ENCODE assay signal across 24 mouse cellular contexts in the genomic region with DNA sequence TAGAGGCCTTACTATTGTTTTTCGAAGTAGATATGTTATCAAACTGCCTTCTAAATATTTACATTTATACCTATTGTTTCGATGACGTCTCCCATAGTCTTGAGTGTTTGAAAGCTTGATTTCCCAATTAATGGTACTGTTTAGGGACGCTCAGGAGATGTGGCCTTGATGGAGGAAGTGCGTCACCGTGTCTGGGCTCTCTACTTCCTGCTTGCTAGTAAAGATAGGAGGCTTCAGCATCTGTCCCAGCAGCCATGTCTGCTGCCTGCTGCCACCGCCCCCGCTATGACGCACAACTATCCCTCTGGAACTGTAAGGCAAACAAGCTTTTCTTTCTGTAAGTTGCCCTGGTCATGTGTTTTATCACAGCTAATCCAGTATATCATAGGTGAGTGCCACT. TPM values are rescaled to one million over a fixed set of nuclear protein-coding genes. Genes with fewer than 3 reads are reported as not detected.
A peak's percentile ranks its signal among the peaks of the same experiment; 100 is the strongest.
DNase-seq lines count a peak whose midpoint lies in the region; ATAC-seq lines count a peak whose summit lies in the region.
"Had no signal": no experiment of that assay in that cellular context is flagged by ENCODE, and none has a peak within 500 bp of the region (broad histone marks: within the 10 kb centered on the region; RNA-seq: fewer than 3 reads in every experiment).

No protein-coding gene starts in this region.

- H3K9ac ChIP-seq in forebrain, embryonic 13.5 days = no peak overlapping the region
- H3K9ac ChIP-seq in midbrain, embryonic 16.5 days (ENCODE audit: low read depth, low read length) = no peak overlapping the region
- H3K9ac ChIP-seq: embryonic facial prominence, embryonic 13.5 days; forebrain, postnatal 0 days; hindbrain, embryonic 13.5 days had no signal

- H3K36me3 ChIP-seq in forebrain, embryonic 10.5 days (replicated peaks) = peaks cover 13% of the 10 kb centered on the region
- no peaks in the 10 kb centered on the region for H3K36me3 ChIP-seq in forebrain, embryonic 13.5 days (ENCODE audit: poor library complexity, severe bottlenecking)
- H3K36me3 ChIP-seq in midbrain, embryonic 10.5 days = peaks cover 17% of the 10 kb centered on the region
- no peaks in the 10 kb centered on the region for H3K36me3 ChIP-seq in midbrain, embryonic 16.5 days (ENCODE audit: control insufficient read depth, insufficient read depth, low read length)
- H3K36me3 ChIP-seq in embryonic facial prominence, embryonic 10.5 days (replicated peaks) = peaks cover 10% of the 10 kb centered on the region
- peaks cover 27% of the 10 kb centered on the region for H3K36me3 ChIP-seq in megakaryocyte, embryonic 14.5 days (replicated peaks; ENCODE audit: low read length)
- H3K36me3 ChIP-seq: embryonic facial prominence, embryonic 13.5 days; hindbrain, embryonic 13.5 days had no signal

- peaks cover 41% of the 10 kb centered on the region for H3K4me1 ChIP-seq in forebrain, embryonic 10.5 days
- peaks cover 19% of the 10 kb centered on the region for H3K4me1 ChIP-seq in forebrain, embryonic 13.5 days
- H3K4me1 ChIP-seq in midbrain, embryonic 10.5 days = peaks cover 44% of the 10 kb centered on the region
- H3K4me1 ChIP-seq in midbrain, embryonic 16.5 days (ENCODE audit: control insufficient read depth, insufficient read depth, low read length) = no peaks in the 10 kb centered on the region; the same call in 1 of the 2 replicates
- H3K4me1 ChIP-seq in embryonic facial prominence, embryonic 10.5 days = peaks cover 32% of the 10 kb centered on the region
- peaks cover 69% of the 10 kb centered on the region for H3K4me1 ChIP-seq in megakaryocyte, embryonic 14.5 days

- no peak overlapping the region for H3K4me2 ChIP-seq in forebrain, embryonic 13.5 days
- H3K4me2 ChIP-seq in midbrain, embryonic 16.5 days (ENCODE audit: low read length) = no peak overlapping the region
- H3K4me2 ChIP-seq: embryonic facial prominence, embryonic 13.5 days; heart, embryonic 11.5 days; hindbrain, embryonic 13.5 days had no signal

- WGBS in forebrain, embryonic 10.5 days = 95% methylated on average over 9 of the region's 9 CpGs
- WGBS in forebrain, embryonic 13.5 days = 92% methylated on average over 9 of the region's 9 CpGs
- WGBS in midbrain, embryonic 10.5 days = 93% methylated on average over 9 of the region's 9 CpGs
- WGBS in midbrain, embryonic 16.5 days = 95% methylated on average over 9 of the region's 9 CpGs
- WGBS in embryonic facial prominence, embryonic 10.5 days = 92% methylated on average over 9 of the region's 9 CpGs

- ATAC-seq in forebrain, embryonic 13.5 days = no peak
- ATAC-seq in midbrain, embryonic 16.5 days = no peak
- ATAC-seq: forebrain, embryonic 14.5 days; forebrain, postnatal 0 days; hindbrain, embryonic 16.5 days; inflammation-experienced regulatory T-cells, adult 6 months; Patski had no signal

- peaks cover 8% of the 10 kb centered on the region for H3K9me3 ChIP-seq in forebrain, embryonic 10.5 days
- H3K9me3 ChIP-seq in forebrain, embryonic 13.5 days (replicated peaks) = peaks cover 8% of the 10 kb centered on the region; the same call in 1 of the 2 replicates
- peaks cover 6% of the 10 kb centered on the region for H3K9me3 ChIP-seq in midbrain, embryonic 10.5 days (replicated peaks)
- no peaks in the 10 kb centered on the region for H3K9me3 ChIP-seq in midbrain, embryonic 16.5 days (replicated peaks; ENCODE audit: control insufficient read depth, low read length, poor library complexity, severe bottlenecking)
- H3K9me3 ChIP-seq in embryonic facial prominence, embryonic 10.5 days = no peaks in the 10 kb centered on the region
- H3K9me3 ChIP-seq in megakaryocyte, embryonic 14.5 days = peaks cover 24% of the 10 kb centered on the region
- H3K9me3 ChIP-seq: hindbrain, embryonic 13.5 days had no signal

- DNase-seq in forebrain, embryonic 10.5 days (ENCODE audit: extremely low spot score, low spot score) = no peak
- DNase-seq in midbrain, embryonic 10.5 days (ENCODE audit: low spot score) = no peak
- no peak for DNase-seq in embryonic facial prominence, embryonic 10.5 days (ENCODE audit: low spot score)
- no peak for DNase-seq in thymus, postnatal 10 days (ENCODE audit: low spot score in 2 of 2)
- DNase-seq in left cerebral cortex, adult 9 months (ENCODE audit: low spot score in 2 of 2) = no peak
- DNase-seq: adrenal gland, postnatal 10 days; adrenal gland, postnatal 36 days; cerebellum, adult 18-20 months; cerebellum, adult 9-10 months; cerebellum, postnatal 14 days; forebrain, postnatal 0 days; gastrocnemius, postnatal 25 days had no signal

- no peaks in the 10 kb centered on the region for H3K27me3 ChIP-seq in forebrain, embryonic 10.5 days (ENCODE audit: poor library complexity, severe bottlenecking)
- no peaks in the 10 kb centered on the region for H3K27me3 ChIP-seq in forebrain, embryonic 13.5 days
- no peaks in the 10 kb centered on the region for H3K27me3 ChIP-seq in midbrain, embryonic 10.5 days (ENCODE audit: low read depth, poor library complexity, severe bottlenecking)
- H3K27me3 ChIP-seq in midbrain, embryonic 16.5 days (ENCODE audit: control insufficient read depth, insufficient read depth, low read depth, low read length) = no peaks in the 10 kb centered on the region
- no peaks in the 10 kb centered on the region for H3K27me3 ChIP-seq in embryonic facial prominence, embryonic 10.5 days (replicated peaks; ENCODE audit: low read depth, poor library complexity, severe bottlenecking)
- H3K27me3 ChIP-seq in megakaryocyte, embryonic 14.5 days (replicated peaks) = no peaks in the 10 kb centered on the region
- H3K27me3 ChIP-seq: CH12.LX; embryonic facial prominence, embryonic 13.5 days; hindbrain, embryonic 13.5 days; Patski had no signal

- H3K4me3 ChIP-seq in forebrain, embryonic 10.5 days = no peak overlapping the region
- no peak overlapping the region for H3K4me3 ChIP-seq in forebrain, embryonic 13.5 days
- H3K4me3 ChIP-seq in midbrain, embryonic 10.5 days = no peak overlapping the region
- no peak overlapping the region for H3K4me3 ChIP-seq in midbrain, embryonic 16.5 days (ENCODE audit: low read depth, low read length)
- H3K4me3 ChIP-seq in embryonic facial prominence, embryonic 10.5 days = no peak overlapping the region
- peak overlapping the region; percentile 44 for H3K4me3 ChIP-seq in megakaryocyte, embryonic 14.5 days (replicated peaks)
- H3K4me3 ChIP-seq: embryonic facial prominence, embryonic 13.5 days; erythroblast, embryonic 14.5 days; hindbrain, embryonic 13.5 days had no signal

- peak overlapping the region; percentile 60; the same call in 1 of the 2 replicates for H3K27ac ChIP-seq in forebrain, embryonic 10.5 days
- no peak overlapping the region for H3K27ac ChIP-seq in forebrain, embryonic 13.5 days
- peak overlapping the region; percentile 95; the same call in 1 of the 2 replicates for H3K27ac ChIP-seq in midbrain, embryonic 10.5 days (replicated peaks)
- H3K27ac ChIP-seq in midbrain, embryonic 16.5 days (ENCODE audit: low read length) = no peak overlapping the region
- H3K27ac ChIP-seq in embryonic facial prominence, embryonic 10.5 days (replicated peaks) = 0 out of 2 replicates have a peak overlapping the region, but pooled peaks have one; percentile 4
- H3K27ac ChIP-seq: embryonic facial prominence, embryonic 13.5 days; hindbrain, embryonic 13.5 days had no signal

RNA-seq across cellular contexts. Expression of a gene that starts 27.0 kb away (rescaled TPM):
- polyA plus RNA-seq in forebrain, embryonic 10.5 days (2016; fragmentation: Nextera tagmentation; extraction: Ambion mirVana) = 4.3 and 5.2 TPM in 2 replicates
- polyA plus RNA-seq in forebrain, embryonic 13.5 days (2015; fragmentation: Nextera tagmentation; extraction: Ambion mirVana) = 3.1 and 3.3 TPM in 2 replicates
- 3.7 and 5.3 TPM in 2 replicates for polyA plus RNA-seq in midbrain, embryonic 10.5 days (2016; fragmentation: Nextera tagmentation; extraction: Ambion mirVana)
- 6.0 and 6.7 TPM in 2 replicates for polyA plus RNA-seq in midbrain, embryonic 16.5 days (2015; fragmentation: Nextera tagmentation; extraction: Ambion mirVana)
- polyA plus RNA-seq in embryonic facial prominence, embryonic 10.5 days (2016; fragmentation: Nextera tagmentation; extraction: Ambion mirVana) = 4.8 and 5.1 TPM in 2 replicates
- polyA plus RNA-seq in megakaryocyte, embryonic 14.5 days (2012; ENCODE audit: insufficient read depth, low replicate concordance) = 13.3 and 39.1 TPM in 2 replicates

Comparison
In these comparisons a context has a peak if more than half of its experiments do, and no peak if none do; other contexts are left out.
1. H3K27ac ChIP-seq: peak in forebrain, embryonic 10.5 days (single experiment), midbrain, embryonic 10.5 days (single experiment) and embryonic facial prominence, embryonic 10.5 days (single experiment); none in forebrain, embryonic 13.5 days (single experiment) and midbrain, embryonic 16.5 days (single experiment).